Mouse (Mus musculus): ENCODE data around the gene Gm21970. TPM values are rescaled to one million over a fixed set of nuclear protein-coding genes. Genes with fewer than 3 reads are reported as not detected.

Gene Gm21970
- not detected in 2 replicates for polyA plus RNA-seq (2016; fragmentation: Nextera tagmentation; extraction: Ambion mirVana)

- 86% methylated on average over 5 of the region's 5 CpGs for WGBS
- H3K9ac ChIP-seq: no peak within 1 kb of the TSS
- H3K9me3 ChIP-seq: no peaks in the 10 kb centered on the region
- no peaks in the 10 kb centered on the region for H3K27me3 ChIP-seq
- no peaks in the 10 kb centered on the region for H3K4me1 ChIP-seq
- no peak within 1 kb of the TSS for H3K4me3 ChIP-seq
- no peak for ATAC-seq (ENCODE audit: insufficient number of reproducible peaks, insufficient read depth, low FRiP score, low TSS enrichment)
- H3K27ac ChIP-seq: no peak within 1 kb of the TSS
- peaks cover 74% of the 10 kb centered on the region for H3K36me3 ChIP-seq
- H3K4me2 ChIP-seq (replicated peaks): no peak within 1 kb of the TSS
Measured at GRCm38 (mm10) chr16:91391421-91391820, at the start of gene Gm21970. TSS of gene Gm21970 (plus strand) at chr16:91391721.

- Histone ChIP-seq H3K4me3 (no peak overlapping the region), H3K27ac (no peak overlapping the region), H3K36me3 (no peaks in the 10 kb centered on the region), H3K4me1 (no peaks in the 10 kb centered on the region), H3K9ac (no peak overlapping the region), H3K4me2 (replicated peaks) (no peak overlapping the region), H3K9me3 (no peaks in the 10 kb centered on the region), H3K27me3 (peaks cover 9% of the 10 kb centered on the region; the same call in 1 of the 2 replicates)
- ATAC-seq (ENCODE audit: insufficient number of reproducible peaks, insufficient read depth, low FRiP score, low TSS enrichment): no peak
- 71% methylated on average over 9 of the region's 9 CpGs for WGBS
Measured at GRCm38 (mm10) chr16:91346491-91346890, 45.0 kb upstream of the Gm21970 start.

- Histone ChIP-seq H3K27me3 (peaks cover 10% of the 10 kb centered on the region), H3K4me2 (replicated peaks) (no peak overlapping the region), H3K9ac (no peak overlapping the region), H3K36me3 (no peaks in the 10 kb centered on the region), H3K4me1 (no peaks in the 10 kb centered on the region), H3K4me3 (no peak overlapping the region), H3K9me3 (no peaks in the 10 kb centered on the region), H3K27ac (no peak overlapping the region)
- WGBS: 63% methylated on average over 20 of the region's 20 CpGs
- no peak for ATAC-seq (ENCODE audit: insufficient number of reproducible peaks, insufficient read depth, low FRiP score, low TSS enrichment)
Measured at GRCm38 (mm10) chr16:91347491-91348263, 43.8 kb upstream of the Gm21970 start.

GRCm38 (mm10) chr16:91348264-91348565 lies 43.3 kb upstream of the Gm21970 start:
- peaks cover 15% of the 10 kb centered on the region for H3K27me3 ChIP-seq
- no peaks in the 10 kb centered on the region for H3K9me3 ChIP-seq
- ATAC-seq (ENCODE audit: insufficient number of reproducible peaks, insufficient read depth, low FRiP score, low TSS enrichment): no peak

GRCm38 (mm10) chr16:91348588-91349330 lies 42.8 kb upstream of the Gm21970 start:
- H3K9ac ChIP-seq: no peak overlapping the region
- 69% methylated on average over 28 of the region's 28 CpGs for WGBS
- no peaks in the 10 kb centered on the region for H3K9me3 ChIP-seq
- H3K4me3 ChIP-seq: no peak overlapping the region
- ATAC-seq (ENCODE audit: insufficient number of reproducible peaks, insufficient read depth, low FRiP score, low TSS enrichment): no peak
- H3K4me2 ChIP-seq (replicated peaks): no peak overlapping the region
- no peak overlapping the region for H3K27ac ChIP-seq
- H3K4me1 ChIP-seq: no peaks in the 10 kb centered on the region
- peaks cover 15% of the 10 kb centered on the region for H3K27me3 ChIP-seq
- H3K36me3 ChIP-seq: no peaks in the 10 kb centered on the region

More at GRCm38 (mm10) chr16:91348264-91348565, 43.3 kb upstream of the Gm21970 start:
- Histone ChIP-seq H3K27ac (no peak overlapping the region), H3K9ac (no peak overlapping the region), H3K4me1 (no peaks in the 10 kb centered on the region), H3K36me3 (no peaks in the 10 kb centered on the region), H3K4me2 (replicated peaks) (no peak overlapping the region), H3K4me3 (no peak overlapping the region)
- WGBS: 73% methylated on average over 14 of the region's 14 CpGs

GRCm38 (mm10) chr16:91352084-91352562 lies 39.4 kb upstream of the Gm21970 start:
- Histone ChIP-seq H3K27ac (no peak overlapping the region), H3K27me3 (peaks cover 18% of the 10 kb centered on the region)
- no peak for ATAC-seq (ENCODE audit: insufficient number of reproducible peaks, insufficient read depth, low FRiP score, low TSS enrichment)

GRCm38 (mm10) chr16:91352749-91353148 lies 38.8 kb upstream of the Gm21970 start:
- Histone ChIP-seq H3K27ac (no peak overlapping the region), H3K4me2 (replicated peaks) (no peak overlapping the region), H3K4me1 (no peaks in the 10 kb centered on the region), H3K4me3 (no peak overlapping the region), H3K36me3 (no peaks in the 10 kb centered on the region), H3K9ac (no peak overlapping the region), H3K9me3 (no peaks in the 10 kb centered on the region), H3K27me3 (peaks cover 18% of the 10 kb centered on the region)
- 69% methylated on average over 7 of the region's 7 CpGs for WGBS
- ATAC-seq (ENCODE audit: insufficient number of reproducible peaks, insufficient read depth, low FRiP score, low TSS enrichment): no peak

More at GRCm38 (mm10) chr16:91352084-91352562, 39.4 kb upstream of the Gm21970 start:
- 5% methylated on average over 7 of the region's 7 CpGs for WGBS
- Histone ChIP-seq H3K4me2 (replicated peaks) (no peak overlapping the region), H3K36me3 (no peaks in the 10 kb centered on the region), H3K9ac (no peak overlapping the region), H3K4me1 (no peaks in the 10 kb centered on the region), H3K9me3 (no peaks in the 10 kb centered on the region), H3K4me3 (no peak overlapping the region)

GRCm38 (mm10) chr16:91353177-91353576 lies 38.3 kb upstream of the Gm21970 start:
- Histone ChIP-seq H3K4me1 (no peaks in the 10 kb centered on the region), H3K36me3 (no peaks in the 10 kb centered on the region), H3K27me3 (peaks cover 18% of the 10 kb centered on the region), H3K9me3 (no peaks in the 10 kb centered on the region), H3K4me3 (no peak overlapping the region), H3K27ac (no peak overlapping the region), H3K9ac (no peak overlapping the region), H3K4me2 (replicated peaks) (no peak overlapping the region)
- 81% methylated on average over 6 of the region's 6 CpGs for WGBS
- no peak for ATAC-seq (ENCODE audit: insufficient number of reproducible peaks, insufficient read depth, low FRiP score, low TSS enrichment)

GRCm38 (mm10) chr16:91353638-91354037 lies 37.9 kb upstream of the Gm21970 start:
- peaks cover 16% of the 10 kb centered on the region for H3K27me3 ChIP-seq
- H3K36me3 ChIP-seq: no peaks in the 10 kb centered on the region
- no peaks in the 10 kb centered on the region for H3K9me3 ChIP-seq
- no peak overlapping the region for H3K4me2 ChIP-seq (replicated peaks)
- H3K4me3 ChIP-seq: no peak overlapping the region
- 79% methylated on average over 5 of the region's 5 CpGs for WGBS
- no peaks in the 10 kb centered on the region for H3K4me1 ChIP-seq
- no peak overlapping the region for H3K9ac ChIP-seq
- ATAC-seq (ENCODE audit: insufficient number of reproducible peaks, insufficient read depth, low FRiP score, low TSS enrichment): no peak
- no peak overlapping the region for H3K27ac ChIP-seq

GRCm38 (mm10) chr16:91354599-91354998 lies 36.9 kb upstream of the Gm21970 start:
- WGBS: 78% methylated on average over 4 of the region's 4 CpGs
- peaks cover 14% of the 10 kb centered on the region for H3K27me3 ChIP-seq
- no peaks in the 10 kb centered on the region for H3K36me3 ChIP-seq

GRCm38 (mm10) chr16:91355160-91355559 lies 36.4 kb upstream of the Gm21970 start:
- Histone ChIP-seq H3K36me3 (no peaks in the 10 kb centered on the region), H3K4me2 (replicated peaks) (no peak overlapping the region), H3K27ac (no peak overlapping the region), H3K9ac (no peak overlapping the region), H3K4me1 (0 out of 2 replicates have a peak, but pooled peaks cover 4% of the 10 kb centered on the region), H3K27me3 (peaks cover 14% of the 10 kb centered on the region), H3K9me3 (no peaks in the 10 kb centered on the region), H3K4me3 (no peak overlapping the region)
- no peak for ATAC-seq (ENCODE audit: insufficient number of reproducible peaks, insufficient read depth, low FRiP score, low TSS enrichment)
- 78% methylated on average over 12 of the region's 12 CpGs for WGBS

More at GRCm38 (mm10) chr16:91354599-91354998, 36.9 kb upstream of the Gm21970 start:
- no peaks in the 10 kb centered on the region for H3K9me3 ChIP-seq
- no peak overlapping the region for H3K27ac ChIP-seq
- H3K4me3 ChIP-seq: no peak overlapping the region
- no peak for ATAC-seq (ENCODE audit: insufficient number of reproducible peaks, insufficient read depth, low FRiP score, low TSS enrichment)
- 0 out of 2 replicates have a peak, but pooled peaks cover 4% of the 10 kb centered on the region for H3K4me1 ChIP-seq
- H3K9ac ChIP-seq: no peak overlapping the region
- no peak overlapping the region for H3K4me2 ChIP-seq (replicated peaks)
